Mouse (Mus musculus): ENCODE data around the gene Dbx2.

DNA sequence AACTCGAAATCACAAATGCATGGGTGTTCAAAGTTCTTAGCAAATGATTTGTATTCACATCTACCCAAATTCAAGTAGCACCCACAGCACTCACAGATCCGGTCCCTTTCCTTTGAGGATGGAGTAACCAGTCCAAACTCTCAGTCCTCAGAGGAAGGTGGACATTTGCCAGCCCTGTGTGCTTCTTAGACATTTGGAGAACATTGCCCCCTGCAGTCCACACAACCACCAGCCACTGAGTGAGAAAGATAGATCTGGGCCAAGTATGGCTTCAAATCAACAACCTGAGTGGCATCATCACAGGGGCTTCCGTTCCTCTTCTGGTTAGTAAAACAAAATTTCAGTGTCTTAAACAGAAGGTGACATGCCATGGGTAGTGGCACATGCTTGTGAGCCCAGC, 38.0 kb upstream of the Dbx2 start:
- TF ChIP-seq CTCF (IDR thresholded peaks at IDR 0.05; ENCODE audit: extremely low read depth, insufficient read depth, low read length) (peak; percentile 42), POLR2A (IDR thresholded peaks at IDR 0.05; ENCODE audit: extremely low read depth, insufficient read depth, low read length) (no peak)
